17 mouse cellular contexts compared by ENCODE assay signal in genomic region chr10:76003221-76003620, GRCm38 (mm10).
DNase-seq lines count a peak whose midpoint lies in the region; TF ChIP-seq lines count a peak whose summit lies in the region.
"Had no signal": no experiment of that assay in that cellular context is flagged by ENCODE, and none has a peak within 500 bp of the region (broad histone marks: within the 10 kb centered on the region; RNA-seq: fewer than 3 reads in every experiment).

No protein-coding gene starts in this region.

- DNase-seq in ES-CJ7 (ENCODE audit: low read depth, low spot score) (peak; percentile 65), ZHBTc4 (ENCODE audit: low read depth, low spot score) (peak; percentile 32)
- DNase-seq in lung, postnatal 10 days = no peak
- DNase-seq in cerebellum, postnatal 4 days (ENCODE audit: low spot score in 2 of 2) = no peak
- DNase-seq: adrenal gland, adult 2 months; adrenal gland, postnatal 10 days; adrenal gland, postnatal 25 days; cerebellum, adult 11 months; cerebellum, adult 8-10 months; cerebellum, adult 9-11 months; embryo, embryonic 11 days had no signal

- H3K4me3 ChIP-seq in E14TG2a.4 (replicated peaks; ENCODE audit: low read length) = 0 out of 2 replicates have a peak overlapping the region, but pooled peaks have one; percentile 2
- H3K4me3 ChIP-seq: embryonic facial prominence, embryonic 13.5 days; embryonic facial prominence, embryonic 15.5 days; erythroblast, embryonic 14.5 days; forebrain, embryonic 10.5 days; forebrain, embryonic 12.5 days had no signal

- TF ChIP-seq CTCF in E14TG2a.4 (conservative IDR thresholded peaks at IDR 0.05; ENCODE audit: low read length) = no peak

- H3K27me3 ChIP-seq in E14TG2a.4 (ENCODE audit: insufficient read depth, low read length) = no peaks in the 10 kb centered on the region
- H3K27me3 ChIP-seq: embryonic facial prominence, embryonic 13.5 days; embryonic facial prominence, embryonic 15.5 days had no signal

- peaks cover 69% of the 10 kb centered on the region for H3K4me1 ChIP-seq in E14TG2a.4 (replicated peaks; ENCODE audit: low read depth, low read length)
- H3K4me1 ChIP-seq: embryonic facial prominence, embryonic 15.5 days had no signal

- peaks cover 11% of the 10 kb centered on the region; the same call in 1 of the 2 replicates for H3K36me3 ChIP-seq in E14TG2a.4 (ENCODE audit: insufficient read depth, low read length)
- H3K36me3 ChIP-seq: embryonic facial prominence, embryonic 13.5 days; embryonic facial prominence, embryonic 15.5 days; forebrain, embryonic 10.5 days; forebrain, embryonic 12.5 days had no signal

- H3K9me3 ChIP-seq in E14TG2a.4 (ENCODE audit: low read length) = no peaks in the 10 kb centered on the region
- H3K9me3 ChIP-seq: embryonic facial prominence, embryonic 13.5 days; embryonic facial prominence, embryonic 15.5 days; forebrain, embryonic 10.5 days; forebrain, embryonic 12.5 days had no signal

Comparison
In these comparisons a context has a peak if more than half of its experiments do, and no peak if none do; other contexts are left out.
1. DNase-seq: peak in ES-CJ7 (single experiment) and ZHBTc4 (single experiment); none in lung, postnatal 10 days (single experiment) and cerebellum, postnatal 4 days (0 of 2).